Mouse (Mus musculus) hindbrain, postnatal 0 days (tissue): ENCODE measurements around the gene Cers5. TPM values are rescaled to one million over a fixed set of nuclear protein-coding genes. Genes with fewer than 3 reads are reported as not detected.

Source experiments
- ATAC-seq: fragments of 200-750 bp; cut with Nextera tagmentation; 2 replicates; pipeline ENCODE4 v1.8.0; 2017; ENCODE audit warnings: mild to moderate bottlenecking, moderate TSS enrichment, moderate library complexity
- DNase-seq: peaks from one replicate; pipeline ENCODE4 v3.0.0-alpha.2; 2015; ENCODE audit warnings: low spot score
- H3K27ac ChIP-seq: fragments of 300-500 bp; sonication (generic); 2 replicates; pipeline ENCODE4 v1.5.1; 2014; ENCODE audit warnings: mild to moderate bottlenecking
- H3K27me3 ChIP-seq: fragments of 300-500 bp; sonication (generic); 2 replicates; pipeline ENCODE4 v1.6.1; 2014; ENCODE audit warnings: low read length, mixed read lengths; ENCODE audit not compliant: insufficient read depth
- H3K36me3 ChIP-seq: fragments of 300-500 bp; sonication (generic); 2 replicates; pipeline ENCODE4 v1.6.1; 2014; ENCODE audit warnings: low read length, mixed read lengths; ENCODE audit not compliant: insufficient read depth
- H3K4me1 ChIP-seq: fragments of 300-500 bp; sonication (generic); 2 replicates; pipeline ENCODE4 v1.6.1; 2014; ENCODE audit warnings: antibody characterized with exemption, low read length, mixed read lengths; ENCODE audit not compliant: insufficient read depth
- H3K4me2 ChIP-seq: fragments of 300-500 bp; sonication (generic); 2 replicates; pipeline ENCODE4 v1.6.1; 2014; ENCODE audit warnings: low read depth, mild to moderate bottlenecking, low read length, moderate library complexity, mixed read lengths
- H3K4me3 ChIP-seq: fragments of 300-500 bp; sonication (generic); 2 replicates; pipeline ENCODE4 v1.5.1; 2014; ENCODE audit warnings: low read length
- H3K9ac ChIP-seq: fragments of 300-500 bp; sonication (generic); replicated peaks from 2 replicates; pipeline ENCODE4 v1.6.1; 2014; ENCODE audit warnings: mild to moderate bottlenecking, low read length, moderate library complexity, mixed read lengths
- H3K9me3 ChIP-seq: fragments of 300-500 bp; sonication (generic); 2 replicates; pipeline ENCODE4 v1.6.1; 2016; ENCODE audit warnings: low read length, mixed read lengths
- CTCF ChIP-seq: IDR thresholded peaks from 2 replicates; pipeline ENCODE4 v1.5.1; 2016; ENCODE audit warnings: antibody characterized with exemption, control low read depth, low read depth
- whole genome bisulfite sequencing: fragments of 180-500 bp; shearing (Covaris S2); extraction: QIAGEN DNeasy Blood & Tissue Kit; methylation state at CpG from one replicate; pipeline ENCODE4 v1.1.7; 2014; 5-methylcytosine and 5-hydroxymethylcytosine counted together
- polyA plus RNA-seq: library from polyadenylated mRNA; unstranded; fragments of >200 nt; fragmentation: Nextera tagmentation; extraction: Ambion mirVana; gene quantifications from 2 replicates; pipeline ENCODE4 v1.2.1, GENCODE M21; 2015
- total RNA-seq: library from RNA; depleted of rRNA; stranded (reverse); fragments of >200 nt; gene quantifications from 2 replicates; pipeline ENCODE4 v1.2.3, GENCODE M21; 2014

Cers5 gene
- total and polyA plus RNA-seq, 2 experiments from 2014 or later = 73.9 to 92.8 TPM

DNA sequence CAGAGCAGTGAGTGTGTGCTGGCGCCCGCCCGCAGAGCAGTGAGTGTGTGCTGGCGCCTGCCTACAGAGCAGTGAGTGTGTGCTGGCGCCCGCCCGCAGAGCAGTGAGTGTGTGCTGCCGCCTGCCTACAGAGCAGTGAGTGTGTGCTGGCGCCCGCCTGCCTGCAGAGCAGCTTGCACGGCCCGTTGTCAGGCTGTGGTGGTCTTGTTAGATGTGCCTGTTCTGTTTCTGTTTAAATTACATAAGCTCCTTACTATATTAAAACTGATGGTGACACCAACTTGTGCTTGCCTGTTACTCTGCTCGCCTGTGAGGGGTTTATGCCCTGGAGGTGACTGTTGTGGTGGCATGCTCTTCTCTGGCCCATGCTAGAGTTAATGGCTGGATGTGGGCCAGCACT is 64.5 kb downstream of the Cers5 start:
- peaks cover 64% of the 10 kb centered on the region for H3K36me3 ChIP-seq
- no peak for DNase-seq
- H3K27me3 ChIP-seq = no peaks in the 10 kb centered on the region
- no peaks in the 10 kb centered on the region for H3K9me3 ChIP-seq
- ATAC-seq = no peak
- TF ChIP-seq CTCF = no peak
- H3K4me3 ChIP-seq = no peak overlapping the region
- no peak overlapping the region for H3K27ac ChIP-seq
- 95% methylated on average over 13 of the region's 13 CpGs for WGBS
- H3K9ac ChIP-seq = no peak overlapping the region
- no peak overlapping the region for H3K4me2 ChIP-seq
- peaks cover 8% of the 10 kb centered on the region; the same call in 1 of the 2 replicates for H3K4me1 ChIP-seq

- H3K9ac ChIP-seq = peak within 1 kb of the TSS; percentile 40
- H3K36me3 ChIP-seq = peaks cover 38% of the 10 kb centered on the region
- WGBS = 52% methylated on average over 11 of the region's 11 CpGs
- DNase-seq (peak; percentile 83), ATAC-seq (no peak)
- peak within 1 kb of the TSS; percentile 28 for H3K4me3 ChIP-seq
- peak within 1 kb of the TSS; percentile 67 for H3K4me2 ChIP-seq
- H3K4me1 ChIP-seq = peaks cover 14% of the 10 kb centered on the region; the same call in 1 of the 2 replicates
- no peaks in the 10 kb centered on the region for H3K27me3 ChIP-seq
- H3K27ac ChIP-seq = peak within 1 kb of the TSS; percentile 33; the same call in 1 of the 2 replicates
- no peaks in the 10 kb centered on the region for H3K9me3 ChIP-seq
- TF ChIP-seq CTCF = peak; percentile 83
Measured at GRCm38 (mm10) chr15:99705440-99706048, 67.1 kb downstream of the Cers5 start, which contains the start of gene Gm17349. Gm17349 (minus strand) TSS chr15:99705490.

- H3K27ac ChIP-seq = peak overlapping the region; percentile 33; the same call in 1 of the 2 replicates
- DNase-seq (peak; percentile 31), ATAC-seq (no peak)
- no peaks in the 10 kb centered on the region for H3K9me3 ChIP-seq
- no peaks in the 10 kb centered on the region for H3K27me3 ChIP-seq
- peaks cover 14% of the 10 kb centered on the region; the same call in 1 of the 2 replicates for H3K4me1 ChIP-seq
- H3K9ac ChIP-seq = peak overlapping the region; percentile 40; the same call in 1 of the 2 replicates
- peaks cover 33% of the 10 kb centered on the region for H3K36me3 ChIP-seq
- peak overlapping the region; percentile 28 for H3K4me3 ChIP-seq
- 21% methylated on average over 7 of the region's 7 CpGs for WGBS
- H3K4me2 ChIP-seq = peak overlapping the region; percentile 67
- no peak for TF ChIP-seq CTCF
Measured at GRCm38 (mm10) chr15:99704881-99705280, 67.8 kb downstream of the Cers5 start.

- Histone ChIP-seq H3K27me3 (no peaks in the 10 kb centered on the region), H3K4me2 (peak overlapping the region; percentile 67), H3K9ac (peak overlapping the region; percentile 40), H3K27ac (peak overlapping the region; percentile 33; the same call in 1 of the 2 replicates), H3K4me3 (peak overlapping the region; percentile 28), H3K36me3 (peaks cover 26% of the 10 kb centered on the region), H3K4me1 (peaks cover 14% of the 10 kb centered on the region; the same call in 1 of the 2 replicates), H3K9me3 (no peaks in the 10 kb centered on the region)
- DNase-seq (no peak), ATAC-seq (no peak)
- WGBS = 14% methylated on average over 23 of the region's 23 CpGs
- no peak for TF ChIP-seq CTCF
Measured at GRCm38 (mm10) chr15:99704041-99704681, 68.5 kb downstream of the Cers5 start.

- Histone ChIP-seq H3K27ac (peak overlapping the region; percentile 95; the same call in 1 of the 2 replicates), H3K4me3 (peak overlapping the region; percentile 94; the same call in 1 of the 2 replicates), H3K9me3 (no peaks in the 10 kb centered on the region), H3K4me1 (peaks cover 14% of the 10 kb centered on the region; the same call in 1 of the 2 replicates), H3K4me2 (peak overlapping the region; percentile 67), H3K27me3 (no peaks in the 10 kb centered on the region), H3K9ac (0 out of 2 replicates have a peak overlapping the region, but pooled peaks have one; percentile 40), H3K36me3 (peaks cover 21% of the 10 kb centered on the region)
- ATAC-seq (no peak), DNase-seq (no peak)
- no peak for TF ChIP-seq CTCF
- WGBS = 50% methylated on average over 5 of the region's 5 CpGs
Measured at GRCm38 (mm10) chr15:99703676-99704040, 69.0 kb downstream of the Cers5 start.

- Histone ChIP-seq H3K9me3 (no peaks in the 10 kb centered on the region), H3K4me2 (peak overlapping the region; percentile 67), H3K27ac (peak overlapping the region; percentile 95; the same call in 1 of the 2 replicates), H3K4me1 (peaks cover 14% of the 10 kb centered on the region; the same call in 1 of the 2 replicates), H3K36me3 (peaks cover 20% of the 10 kb centered on the region), H3K27me3 (no peaks in the 10 kb centered on the region), H3K4me3 (peak overlapping the region; percentile 94), H3K9ac (peak overlapping the region; percentile 96)
- ATAC-seq = no peak
- no peak for DNase-seq
- 52% methylated on average over 9 of the region's 9 CpGs for WGBS
- no peak; the same call in 1 of the 2 replicates for TF ChIP-seq CTCF
Measured at GRCm38 (mm10) chr15:99703104-99703503, 69.6 kb downstream of the Cers5 start.
